Mouse (Mus musculus) G1E (cell line): ENCODE results near the gene Adgrv1.

Experiments used
- CTCF ChIP-seq: IDR thresholded peaks from 2 replicates; pipeline ENCODE4 v1.5.1; 2012; ENCODE audit warnings: low read depth, low read length, inconsistent platforms, mixed read lengths
- GATA1 ChIP-seq: IDR thresholded peaks from 2 replicates; pipeline ENCODE4 v1.6.1; 2012; ENCODE audit warnings: borderline replicate concordance, low read length, inconsistent platforms, mixed read lengths
- GATA2 ChIP-seq: IDR thresholded peaks from 2 replicates; pipeline ENCODE4 v1.6.1; 2012; ENCODE audit warnings: low read depth, low read length, inconsistent platforms, borderline replicate concordance
- TAL1 ChIP-seq: conservative IDR thresholded peaks from 2 replicates; pipeline ENCODE4 v1.6.1; 2012; ENCODE audit warnings: low read depth, low read length, inconsistent platforms, mixed read lengths

- no peak for TF ChIP-seq CTCF
- no peak for TF ChIP-seq GATA1
- no peak for TF ChIP-seq GATA2
- no peak for TF ChIP-seq TAL1
Measured at GRCm38 (mm10) chr13:81425111-81425510, 207.8 kb downstream of the Adgrv1 start.
